In the genomic region with DNA sequence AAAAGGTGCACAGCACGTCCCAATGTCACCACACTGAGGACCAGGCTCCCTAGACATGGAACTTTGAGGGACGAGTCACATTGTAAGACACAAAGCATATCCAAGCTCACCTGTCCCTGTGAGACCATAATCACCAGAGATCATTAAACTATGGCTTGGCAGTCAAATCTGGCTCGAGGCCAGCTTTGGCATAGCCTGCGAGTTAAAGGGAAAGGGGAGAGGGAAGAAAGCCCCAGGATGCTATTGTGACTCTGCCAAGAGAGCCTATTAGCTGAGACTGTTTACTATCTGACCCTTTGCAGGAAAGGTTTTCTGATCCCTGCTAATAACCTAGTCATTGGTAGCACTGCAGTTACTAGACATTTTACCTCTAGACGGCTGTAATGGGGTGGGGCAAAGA, we compare ENCODE assay signal across 18 mouse cellular contexts. TPM values are rescaled to one million over a fixed set of nuclear protein-coding genes. Genes with fewer than 3 reads are reported as not detected.
A peak's percentile ranks its signal among the peaks of the same experiment; 100 is the strongest.
DNase-seq lines count a peak whose midpoint lies in the region; ATAC-seq and TF ChIP-seq lines count a peak whose summit lies in the region.
"Had no signal": no experiment of that assay in that cellular context is flagged by ENCODE, and none has a peak within 500 bp of the region (broad histone marks: within the 10 kb centered on the region; RNA-seq: fewer than 3 reads in every experiment).

No protein-coding gene starts in this region.

- 0 out of 2 replicates have a peak overlapping the region, but pooled peaks have one; percentile 59 for H3K27ac ChIP-seq in heart, embryonic 10.5 days
- H3K27ac ChIP-seq in midbrain, postnatal 0 days (ENCODE audit: low read depth, low read length) = no peak overlapping the region
- no peak overlapping the region for H3K27ac ChIP-seq in midbrain, embryonic 14.5 days (replicated peaks; ENCODE audit: low read depth, low read length)
- peak overlapping the region; percentile 82; the same call in 1 of the 2 replicates for H3K27ac ChIP-seq in kidney, embryonic 16.5 days (ENCODE audit: low read length)
- H3K27ac ChIP-seq in small intestine, adult 2 months (ENCODE audit: insufficient read depth, low read depth, low read length) = peak overlapping the region; percentile 99
- H3K27ac ChIP-seq: embryonic facial prominence, embryonic 12.5 days; forebrain, embryonic 10.5 days; heart, adult 2 months; macrophage; midbrain, embryonic 13.5 days had no signal

- no peaks in the 10 kb centered on the region for H3K27me3 ChIP-seq in heart, embryonic 10.5 days (ENCODE audit: insufficient read depth, poor library complexity, severe bottlenecking)
- H3K27me3 ChIP-seq in midbrain, postnatal 0 days (ENCODE audit: insufficient read depth, low read length) = no peaks in the 10 kb centered on the region
- no peaks in the 10 kb centered on the region for H3K27me3 ChIP-seq in midbrain, embryonic 14.5 days (ENCODE audit: control insufficient read depth, insufficient read depth, low read length)
- H3K27me3 ChIP-seq in kidney, embryonic 16.5 days (ENCODE audit: insufficient read depth, low read length) = no peaks in the 10 kb centered on the region
- no peaks in the 10 kb centered on the region for H3K27me3 ChIP-seq in small intestine, adult 2 months (ENCODE audit: control insufficient read depth, insufficient read depth, low read length)
- H3K27me3 ChIP-seq: embryonic facial prominence, embryonic 12.5 days; midbrain, embryonic 13.5 days; stomach, embryonic 15.5 days had no signal

- H3K4me1 ChIP-seq in heart, embryonic 10.5 days = peaks cover 31% of the 10 kb centered on the region
- peaks cover 3% of the 10 kb centered on the region; the same call in 1 of the 2 replicates for H3K4me1 ChIP-seq in midbrain, postnatal 0 days (ENCODE audit: insufficient read depth, low read length)
- H3K4me1 ChIP-seq in midbrain, embryonic 14.5 days (ENCODE audit: control insufficient read depth, insufficient read depth, low read length) = peaks cover 7% of the 10 kb centered on the region
- H3K4me1 ChIP-seq in kidney, embryonic 16.5 days (ENCODE audit: insufficient read depth, low read length) = peaks cover 11% of the 10 kb centered on the region
- H3K4me1 ChIP-seq in small intestine, adult 2 months (ENCODE audit: control insufficient read depth, insufficient read depth, insufficient read length, low read length) = peaks cover 35% of the 10 kb centered on the region

- 67% methylated on average over 5 of the region's 5 CpGs for WGBS in heart, embryonic 10.5 days
- 41% methylated on average over 5 of the region's 5 CpGs for WGBS in midbrain, postnatal 0 days
- 61% methylated on average over 5 of the region's 5 CpGs for WGBS in midbrain, embryonic 14.5 days
- 66% methylated on average over 5 of the region's 5 CpGs for WGBS in kidney, embryonic 16.5 days
- 19% methylated on average over 5 of the region's 5 CpGs for WGBS in small intestine, adult 2 months

- TF ChIP-seq POLR2A in small intestine, adult 2 months (IDR thresholded peaks at IDR 0.05; ENCODE audit: low read depth, low read length) = no peak

- no peak for ATAC-seq in midbrain, postnatal 0 days (ENCODE audit: low FRiP score)
- no peak for ATAC-seq in midbrain, embryonic 14.5 days (ENCODE audit: low FRiP score, low TSS enrichment)
- no peak for ATAC-seq in kidney, embryonic 16.5 days (ENCODE audit: low FRiP score, low TSS enrichment)
- ATAC-seq: midbrain, embryonic 13.5 days had no signal

- no peak overlapping the region for H3K9ac ChIP-seq in midbrain, postnatal 0 days (replicated peaks; ENCODE audit: low read length, poor library complexity, severe bottlenecking)
- no peak overlapping the region for H3K9ac ChIP-seq in midbrain, embryonic 14.5 days (replicated peaks; ENCODE audit: low read length)
- no peak overlapping the region for H3K9ac ChIP-seq in kidney, embryonic 16.5 days (replicated peaks; ENCODE audit: low read length)
- H3K9ac ChIP-seq: embryonic facial prominence, embryonic 12.5 days; midbrain, embryonic 13.5 days; stomach, embryonic 15.5 days had no signal

- no peak overlapping the region for H3K4me2 ChIP-seq in midbrain, postnatal 0 days (ENCODE audit: low read depth, low read length, poor library complexity, severe bottlenecking)
- H3K4me2 ChIP-seq in midbrain, embryonic 14.5 days (ENCODE audit: low read length) = no peak overlapping the region
- H3K4me2 ChIP-seq in kidney, embryonic 16.5 days (replicated peaks; ENCODE audit: low read depth, low read length) = no peak overlapping the region
- H3K4me2 ChIP-seq: embryonic facial prominence, embryonic 12.5 days; midbrain, embryonic 13.5 days had no signal

- no peak for TF ChIP-seq CTCF in midbrain, postnatal 0 days (IDR thresholded peaks at IDR 0.05)
- TF ChIP-seq CTCF in small intestine, adult 2 months (IDR thresholded peaks at IDR 0.05; ENCODE audit: extremely low read depth, insufficient read length, insufficient replicate concordance, low read depth, low read length) = no peak

- H3K4me3 ChIP-seq in heart, embryonic 10.5 days = no peak overlapping the region
- H3K4me3 ChIP-seq in midbrain, postnatal 0 days (ENCODE audit: low read depth, low read length) = no peak overlapping the region
- H3K4me3 ChIP-seq in midbrain, embryonic 14.5 days (replicated peaks; ENCODE audit: low read depth, low read length) = no peak overlapping the region
- no peak overlapping the region for H3K4me3 ChIP-seq in kidney, embryonic 16.5 days (ENCODE audit: low read length)
- no peak overlapping the region for H3K4me3 ChIP-seq in small intestine, adult 2 months (ENCODE audit: low read depth, low read length)
- H3K4me3 ChIP-seq: embryonic facial prominence, embryonic 12.5 days; forebrain, embryonic 10.5 days; heart, adult 2 months; midbrain, embryonic 13.5 days; stomach, embryonic 15.5 days had no signal

- no peak for DNase-seq in heart, embryonic 10.5 days (ENCODE audit: low spot score)
- no peak for DNase-seq in heart, postnatal 25 days (ENCODE audit: low spot score)
- DNase-seq in midbrain, postnatal 0 days (ENCODE audit: low spot score) = peak; percentile 19
- no peak for DNase-seq in midbrain, embryonic 14.5 days
- DNase-seq in gastrocnemius, postnatal 36 days = no peak
- DNase-seq in layer of hippocampus, postnatal 25 days (ENCODE audit: extremely low spot score in 1 of 2, low spot score in 1 of 2) = no peak
- DNase-seq: cerebellum, adult 9-11 months; heart, adult 2 months; heart, postnatal 14 days; right cerebral cortex, postnatal 4 days; thymus, postnatal 14 days had no signal

- intact Hi-C loops in heart, postnatal 25 days (cut with DNase I) = no loop called here
- intact Hi-C loops in gastrocnemius, postnatal 36 days (cut with DNase I) = loop anchor here (5.0 kb wide), 1 partner anchor 37 kb away; no protein-coding TSS in a partner anchor

- no peaks in the 10 kb centered on the region for H3K36me3 ChIP-seq in heart, embryonic 10.5 days
- no peaks in the 10 kb centered on the region for H3K36me3 ChIP-seq in midbrain, postnatal 0 days (ENCODE audit: insufficient read depth, low read length)
- no peaks in the 10 kb centered on the region for H3K36me3 ChIP-seq in midbrain, embryonic 14.5 days (ENCODE audit: control insufficient read depth, insufficient read depth, low read length)
- no peaks in the 10 kb centered on the region for H3K36me3 ChIP-seq in kidney, embryonic 16.5 days (ENCODE audit: insufficient read depth, low read length)
- H3K36me3 ChIP-seq in small intestine, adult 2 months (ENCODE audit: control insufficient read depth, insufficient read depth, low read length) = no peaks in the 10 kb centered on the region
- H3K36me3 ChIP-seq: embryonic facial prominence, embryonic 12.5 days; forebrain, embryonic 10.5 days; midbrain, embryonic 13.5 days; stomach, embryonic 15.5 days had no signal

- no peaks in the 10 kb centered on the region for H3K9me3 ChIP-seq in heart, embryonic 10.5 days
- H3K9me3 ChIP-seq in midbrain, postnatal 0 days (ENCODE audit: low read length) = no peaks in the 10 kb centered on the region
- H3K9me3 ChIP-seq in midbrain, embryonic 14.5 days (ENCODE audit: control insufficient read depth, low read length) = no peaks in the 10 kb centered on the region
- no peaks in the 10 kb centered on the region for H3K9me3 ChIP-seq in kidney, embryonic 16.5 days (ENCODE audit: low read length)
- H3K9me3 ChIP-seq: embryonic facial prominence, embryonic 12.5 days; forebrain, embryonic 10.5 days; midbrain, embryonic 13.5 days; stomach, embryonic 15.5 days had no signal

RNA-seq across cellular contexts. Expression of gene Per2, which starts 5.3 kb away (rescaled TPM):
- 3.2 and 4.9 TPM in 2 replicates for polyA plus RNA-seq in heart, embryonic 10.5 days (2016; fragmentation: Nextera tagmentation; extraction: Ambion mirVana)
- total RNA-seq in heart, postnatal 25 days (2021) = 10 to 100 TPM in 1 of 2 experiments, 1 to 10 TPM in 1; 2.1 to 11.7 TPM
- total RNA-seq in midbrain, postnatal 0 days (2014; rRNA removed) = 10.5 and 11.3 TPM in 2 replicates
- 3.3 and 3.8 TPM in 2 replicates for polyA plus RNA-seq in midbrain, postnatal 0 days (2015; fragmentation: Nextera tagmentation; extraction: Ambion mirVana)
- 3.0 and 6.8 TPM in 2 replicates for polyA plus RNA-seq in midbrain, embryonic 14.5 days (2014; fragmentation: Nextera tagmentation; extraction: Ambion mirVana)
- 4.2 and 4.6 TPM in 2 replicates for polyA plus RNA-seq in kidney, embryonic 16.5 days (2015; fragmentation: Nextera tagmentation; extraction: Ambion mirVana)
- 4.1 and 5.2 TPM in 2 replicates for polyA plus RNA-seq in small intestine, adult 2 months (2012; rRNA removed)
- 1 to 10 TPM; 6.7 to 9.9 TPM for total RNA-seq in gastrocnemius, postnatal 36 days (2021)
- 10 to 100 TPM; 21.5 to 23.8 TPM for total RNA-seq in layer of hippocampus, postnatal 25 days (2021)

RNA-seq across cellular contexts. Expression of gene Traf3ip1, which starts 30.0 kb away (rescaled TPM):
- 6.1 and 7.3 TPM in 2 replicates for polyA plus RNA-seq in heart, embryonic 10.5 days (2016; fragmentation: Nextera tagmentation; extraction: Ambion mirVana)
- total RNA-seq in heart, postnatal 25 days (2021) = 1 to 10 TPM; 5.7 to 5.9 TPM
- total RNA-seq in midbrain, postnatal 0 days (2014; rRNA removed) = 17.3 and 18.4 TPM in 2 replicates
- polyA plus RNA-seq in midbrain, postnatal 0 days (2015; fragmentation: Nextera tagmentation; extraction: Ambion mirVana) = 6.1 and 7.0 TPM in 2 replicates
- 8.6 and 9.2 TPM in 2 replicates for polyA plus RNA-seq in midbrain, embryonic 14.5 days (2014; fragmentation: Nextera tagmentation; extraction: Ambion mirVana)
- polyA plus RNA-seq in kidney, embryonic 16.5 days (2015; fragmentation: Nextera tagmentation; extraction: Ambion mirVana) = 10.7 and 11.3 TPM in 2 replicates
- polyA plus RNA-seq in small intestine, adult 2 months (2012; rRNA removed) = 2.0 and 3.7 TPM in 2 replicates
- 1 to 10 TPM; 2.7 to 3.4 TPM for total RNA-seq in gastrocnemius, postnatal 36 days (2021)
- 10 to 100 TPM; 10.7 to 12.8 TPM for total RNA-seq in layer of hippocampus, postnatal 25 days (2021)

RNA-seq across cellular contexts. Expression of gene Hes6, which starts 50.6 kb away (rescaled TPM):
- polyA plus RNA-seq in heart, embryonic 10.5 days (2016; fragmentation: Nextera tagmentation; extraction: Ambion mirVana) = 70.6 and 74.2 TPM in 2 replicates
- total RNA-seq in heart, postnatal 25 days (2021) = 10 to 100 TPM; 16.6 to 18.3 TPM
- total RNA-seq in midbrain, postnatal 0 days (2014; rRNA removed) = 105 and 119 TPM in 2 replicates
- 111 and 113 TPM in 2 replicates for polyA plus RNA-seq in midbrain, postnatal 0 days (2015; fragmentation: Nextera tagmentation; extraction: Ambion mirVana)
- polyA plus RNA-seq in midbrain, embryonic 14.5 days (2014; fragmentation: Nextera tagmentation; extraction: Ambion mirVana) = 187 and 214 TPM in 2 replicates
- 69.0 and 72.2 TPM in 2 replicates for polyA plus RNA-seq in kidney, embryonic 16.5 days (2015; fragmentation: Nextera tagmentation; extraction: Ambion mirVana)
- 78.8 and 113 TPM in 2 replicates for polyA plus RNA-seq in small intestine, adult 2 months (2012; rRNA removed)
- total RNA-seq in gastrocnemius, postnatal 36 days (2021) = 1 to 10 TPM; 7.5 to 7.9 TPM
- 10 to 100 TPM; 15.6 to 15.7 TPM for total RNA-seq in layer of hippocampus, postnatal 25 days (2021)

Comparison
In these comparisons a context has a peak if more than half of its experiments do, and no peak if none do; other contexts are left out.
1. H3K27ac ChIP-seq: peak in heart, embryonic 10.5 days (single experiment), kidney, embryonic 16.5 days (single experiment) and small intestine, adult 2 months (single experiment); none in midbrain, postnatal 0 days (single experiment) and midbrain, embryonic 14.5 days (single experiment).